Mouse (Mus musculus) yolk sac, embryonic 10.5 days (tissue): ENCODE data around the gene H3f3a.
"Not testable (repeated sequence)": the region's sequence is repeated elsewhere in the genome, so short reads cannot be mapped to it uniquely, and the experiment has no call there.

Experiments used
- DNase-seq: peaks from one replicate; pipeline ENCODE4 v3.0.0-alpha.2; 2017; ENCODE audit warnings: low spot score

The H3f3a gene

DNA sequence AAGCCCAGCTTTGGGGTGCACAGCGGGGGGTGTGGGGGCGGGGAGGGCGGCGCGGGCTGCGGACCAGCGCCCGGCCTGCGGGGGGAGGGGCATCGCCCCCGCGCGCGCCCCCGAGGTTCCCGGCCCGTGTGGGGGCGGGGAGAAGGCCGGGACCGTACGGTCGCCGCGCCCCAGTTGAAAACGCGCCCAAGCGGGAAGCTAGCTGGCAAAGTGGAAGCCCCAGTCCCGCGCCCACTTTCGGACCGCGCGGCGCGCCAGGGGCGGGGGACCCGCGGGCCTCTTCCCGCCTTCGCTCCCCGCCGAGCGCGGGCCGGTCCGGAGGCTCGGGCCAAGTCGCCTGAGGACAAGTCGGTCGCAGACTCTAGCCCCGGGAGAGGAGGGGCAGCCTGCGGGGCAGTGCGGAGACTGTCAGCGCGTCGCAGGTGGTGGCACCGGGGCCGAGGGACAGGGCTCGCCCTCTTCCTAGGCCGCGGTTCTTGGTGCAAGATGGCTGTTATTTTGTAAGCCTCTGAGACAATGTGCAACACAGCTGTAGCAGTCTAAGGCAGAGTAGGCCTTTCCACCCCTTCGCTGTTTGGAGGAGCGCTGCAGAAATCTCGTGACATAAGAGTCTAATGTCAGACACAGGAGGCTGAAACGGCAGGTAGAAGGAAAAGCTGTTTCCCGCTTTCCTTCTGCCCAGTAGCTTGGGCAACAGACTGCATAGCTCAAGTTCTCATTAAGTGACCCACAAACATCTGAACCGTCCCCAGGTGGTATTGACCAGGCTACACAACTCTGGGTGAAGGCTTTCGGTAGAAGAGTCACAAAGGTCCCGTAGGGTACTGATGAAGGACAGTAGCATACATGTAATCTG, at the start of gene H3f3a:
Gene H3f3a, minus strand, starts transcription at position 59 of the 856 bp plus-strand sequence.
- no peak for DNase-seq

DNA sequence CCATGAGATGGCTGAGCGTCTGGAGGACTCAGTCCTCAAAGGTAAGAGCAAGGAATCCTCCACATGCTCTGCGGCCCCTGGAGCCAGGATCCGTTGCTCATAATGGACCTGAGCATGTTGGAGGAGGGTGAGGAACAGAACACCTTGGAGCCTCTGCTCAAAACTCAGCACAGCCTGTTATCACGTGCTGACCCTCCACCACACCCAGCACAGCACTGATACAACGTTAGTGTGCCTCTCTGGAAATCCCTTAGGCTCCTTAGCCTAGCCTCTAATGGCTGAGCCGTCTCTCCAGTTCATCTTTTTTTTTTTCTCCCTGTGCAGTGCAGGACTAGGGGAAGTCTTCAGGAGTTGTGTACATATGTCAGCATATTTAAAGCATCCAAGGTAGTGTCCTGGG, 46.3 kb upstream of the H3f3a start:
- no peak for DNase-seq

DNA sequence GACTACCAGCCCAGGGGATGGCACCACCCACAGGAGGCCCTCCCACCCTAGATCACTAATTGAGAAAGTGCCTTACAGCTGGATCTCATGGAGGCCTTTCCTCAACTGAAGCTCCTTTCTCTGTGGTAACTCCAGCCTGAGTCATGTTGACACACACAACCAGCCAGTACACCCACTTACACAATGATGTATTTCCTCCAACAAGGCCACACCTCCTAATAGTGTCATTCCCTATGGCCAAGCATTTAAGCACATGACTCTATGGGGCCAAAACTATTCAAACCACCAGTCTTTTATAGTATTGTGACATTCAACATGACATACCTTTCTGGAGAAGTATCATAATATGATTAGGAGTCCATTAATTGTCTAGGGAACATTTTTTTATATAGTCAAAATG, 45.0 kb upstream of the H3f3a start:
- no peak for DNase-seq

DNA sequence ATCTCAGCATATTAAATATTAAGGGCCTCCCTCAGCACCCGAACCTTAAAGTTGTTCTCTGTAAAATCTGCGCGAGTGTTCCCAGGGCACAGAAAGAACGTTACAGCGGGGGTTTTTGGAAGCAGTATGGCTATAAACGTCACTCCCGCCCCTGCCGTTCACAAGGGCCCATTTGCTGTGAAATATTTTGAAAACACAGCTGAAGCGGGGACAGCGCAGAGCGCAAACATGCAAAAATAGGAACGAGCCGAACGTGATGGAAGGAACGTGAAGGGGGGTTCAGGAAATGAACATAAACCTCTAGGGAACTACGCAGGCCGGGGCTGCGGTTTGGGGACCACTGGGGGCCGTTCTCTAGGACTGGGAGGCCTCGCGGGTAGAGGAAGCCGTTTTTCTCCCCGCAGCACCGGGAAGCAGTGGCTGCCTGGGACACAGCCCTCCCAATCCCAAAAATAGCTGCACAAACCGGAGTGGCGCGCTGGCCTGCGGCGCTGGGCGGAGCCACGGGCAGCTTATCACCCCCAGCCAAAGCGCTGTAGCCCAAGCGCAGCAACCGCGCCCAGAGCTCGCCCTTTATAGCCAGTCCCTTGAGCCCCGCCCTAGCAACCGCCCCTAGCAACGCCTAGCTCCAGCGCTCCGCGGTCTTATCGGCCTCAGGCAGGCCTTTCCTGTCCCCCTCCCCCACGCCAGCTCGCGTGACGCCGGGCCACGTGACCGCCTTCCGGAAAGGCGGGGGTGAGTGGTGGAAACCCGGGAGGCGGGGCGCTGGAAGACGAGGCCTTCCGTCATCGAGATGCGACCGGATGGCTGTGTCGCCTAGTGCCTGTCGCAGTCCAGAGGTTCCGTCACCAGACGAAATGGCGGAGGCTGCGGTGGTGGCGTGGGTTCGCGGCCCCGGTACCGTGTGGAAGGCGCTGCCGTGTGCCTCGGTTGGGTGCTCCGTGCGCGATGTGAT, 36.9 kb upstream of the H3f3a start, which contains the start of gene Sde2:
Gene Sde2, plus strand, starts transcription at position 812 of the 955 bp plus-strand sequence.
- peak; percentile 100 for DNase-seq

DNA sequence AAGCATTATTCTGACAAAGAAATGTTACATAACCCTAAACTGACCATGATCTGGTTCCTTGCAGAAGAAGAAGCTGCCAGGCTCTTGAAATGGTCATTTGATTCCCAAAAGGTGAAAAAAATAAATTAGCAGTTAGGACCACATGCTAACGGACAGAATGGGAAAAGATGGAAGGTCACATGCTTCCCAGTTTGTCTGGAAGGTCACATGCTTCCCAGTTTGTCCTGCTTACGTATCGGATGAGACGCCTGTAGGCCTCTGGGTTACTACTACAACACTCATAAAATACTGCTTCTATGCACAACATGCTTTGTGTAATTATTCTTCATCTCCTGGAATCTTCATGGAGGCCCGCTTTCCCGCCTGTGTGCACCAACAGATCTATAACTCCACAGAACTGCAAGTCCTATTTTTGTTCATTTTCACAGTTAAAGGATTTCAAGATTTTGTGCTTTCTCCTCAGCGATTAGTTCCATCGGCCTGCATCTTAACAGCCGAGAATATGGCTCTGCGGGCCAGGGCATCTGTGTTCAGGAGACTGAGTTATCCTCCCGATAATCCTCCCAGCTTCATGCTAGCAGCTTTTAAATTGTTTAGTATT, 36.1 kb upstream of the H3f3a start:
- DNase-seq = no peak

DNA sequence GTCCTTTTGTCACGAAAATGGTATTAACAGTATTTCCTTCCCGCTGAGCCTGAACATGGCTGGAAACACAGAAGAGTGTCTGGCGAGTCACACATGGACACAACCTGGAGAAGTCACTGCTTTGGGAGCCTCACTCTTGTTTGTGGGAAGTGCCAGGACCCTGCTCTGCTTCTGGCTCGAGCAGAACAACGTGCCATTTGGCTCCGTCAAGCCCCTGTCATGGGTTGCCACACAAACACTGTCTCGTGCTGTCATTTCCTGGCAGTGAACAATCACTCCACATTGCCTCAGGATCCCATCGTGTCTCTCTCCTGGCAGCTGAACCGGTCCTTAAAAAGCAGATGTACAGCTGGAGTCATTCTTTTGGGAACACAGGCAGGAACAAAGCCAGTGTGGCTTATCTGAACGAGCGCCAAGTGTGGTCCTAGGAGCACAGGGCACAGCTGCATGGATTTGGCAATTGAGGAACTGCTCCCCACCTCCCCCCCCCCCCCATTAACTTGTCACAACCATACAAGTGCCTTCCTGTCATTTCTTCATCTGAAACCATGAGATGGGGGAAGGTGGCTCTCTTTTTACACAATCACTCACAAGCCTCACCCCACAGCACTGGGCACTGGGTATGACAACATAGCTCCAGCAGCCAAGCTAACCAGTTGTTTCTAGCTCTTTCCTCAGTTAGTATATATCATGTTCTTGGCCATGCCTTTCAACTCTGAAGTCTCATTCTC, 34.9 kb upstream of the H3f3a start:
- DNase-seq = peak; percentile 42

DNA sequence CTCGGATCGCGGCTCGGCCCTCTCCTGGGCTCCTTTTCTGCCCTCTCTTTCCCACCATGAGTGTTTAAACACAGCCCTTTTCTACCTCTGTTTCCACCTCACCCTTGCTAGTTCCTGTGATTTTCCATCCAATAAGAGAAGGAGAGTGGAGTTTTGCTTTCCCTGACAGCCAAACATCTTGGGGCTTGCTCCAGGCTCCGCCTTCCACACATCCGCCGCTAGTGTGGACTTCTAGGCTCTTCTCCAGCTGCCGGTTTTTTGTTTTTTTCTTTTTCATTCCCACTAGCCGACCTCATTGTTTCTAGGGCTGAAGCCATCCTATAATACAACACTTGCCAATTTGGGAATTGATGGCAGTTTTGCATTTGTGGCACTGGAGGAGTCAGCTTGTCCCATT, 34.4 kb upstream of the H3f3a start:
- DNase-seq = peak; percentile 74

DNA sequence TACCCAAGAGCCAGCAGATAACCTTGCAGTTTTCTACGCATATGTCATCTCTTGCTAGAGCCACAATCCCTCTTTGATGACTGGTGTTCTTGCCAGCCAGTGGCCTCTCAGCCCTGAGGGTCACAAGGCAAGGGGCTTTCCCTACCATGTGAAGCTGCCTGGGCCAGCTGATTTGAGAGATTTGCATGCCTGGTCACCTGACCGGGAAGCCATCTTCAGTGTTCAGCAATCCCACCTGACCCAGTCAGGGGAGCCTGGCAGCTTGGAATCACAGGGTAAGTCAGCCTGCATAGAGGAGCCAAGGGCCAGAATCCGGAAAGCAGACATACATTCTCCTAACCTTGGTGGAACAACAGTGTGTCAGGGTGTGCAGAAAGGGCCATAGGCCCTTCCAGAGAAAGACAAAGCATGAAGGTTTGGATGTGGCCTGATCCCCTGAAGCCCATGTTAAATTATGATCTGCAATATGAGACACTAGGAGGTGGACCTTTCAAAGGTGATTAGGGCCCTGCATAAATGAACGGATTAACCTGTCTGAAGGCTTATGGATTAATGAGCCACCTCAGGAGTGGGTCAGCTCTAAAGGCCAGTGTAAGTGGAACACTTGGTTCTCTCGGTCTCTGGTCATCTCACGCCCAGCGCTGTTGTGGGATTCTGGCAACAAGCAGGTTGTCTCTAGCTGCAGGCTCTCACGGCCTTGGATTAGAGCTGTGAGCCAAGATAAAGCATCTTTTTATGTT, 28.0 kb upstream of the H3f3a start:
- DNase-seq = no peak

DNA sequence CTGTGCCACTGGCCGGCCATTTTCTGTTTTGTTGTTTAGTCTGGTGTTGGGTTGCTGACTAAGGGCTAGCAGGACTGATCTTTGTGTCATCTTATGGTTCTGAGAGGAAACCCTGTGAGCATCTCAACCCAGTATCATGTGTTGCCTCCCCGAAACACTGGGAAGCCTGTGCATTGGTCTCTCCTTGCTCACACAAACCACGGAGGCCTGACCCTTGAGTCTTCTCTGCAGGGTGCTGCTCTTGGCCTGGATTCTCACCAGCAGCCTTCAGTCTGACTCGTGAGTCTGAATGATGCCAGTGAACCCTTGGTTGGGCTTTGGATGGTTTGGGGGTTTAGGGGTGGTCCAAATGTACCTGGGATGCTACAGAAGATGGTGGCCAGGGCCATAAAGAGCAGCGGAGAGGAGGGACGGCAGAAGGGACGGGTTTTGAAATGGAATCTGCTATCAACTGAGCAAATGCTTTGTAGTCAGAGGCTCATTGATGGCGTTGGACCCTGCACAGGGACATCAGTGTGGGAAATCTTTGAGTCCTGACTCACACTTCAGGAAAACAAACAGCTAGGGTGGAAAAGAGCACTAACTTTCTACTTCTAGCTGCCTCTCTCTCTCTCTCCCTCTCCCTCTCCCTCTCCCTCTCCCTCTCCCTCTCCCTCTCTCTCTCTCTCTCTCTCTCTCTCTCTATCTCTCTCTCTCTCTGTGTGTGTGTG, 25.6 kb upstream of the H3f3a start:
- DNase-seq = no peak

DNA sequence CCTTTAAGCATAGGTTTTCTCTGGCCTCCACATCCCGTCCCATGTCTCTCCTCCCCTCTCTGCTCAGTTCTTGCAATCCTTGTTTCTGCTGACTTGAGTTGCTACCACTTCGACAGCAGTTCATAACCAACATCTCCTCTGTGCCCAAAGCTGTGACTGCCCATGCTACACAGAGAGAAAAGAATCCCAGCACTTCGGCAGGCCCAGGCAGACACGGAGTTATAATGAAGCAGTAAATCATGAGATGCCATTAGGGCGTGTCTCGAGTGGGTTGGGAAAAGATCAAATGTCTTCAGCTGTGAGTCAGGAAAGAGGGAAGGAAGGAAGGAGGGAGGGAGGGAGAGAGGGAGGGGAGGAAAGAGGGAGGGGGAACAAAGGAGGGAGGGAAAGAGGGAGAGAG, 24.3 kb upstream of the H3f3a start:
- no peak for DNase-seq

DNA sequence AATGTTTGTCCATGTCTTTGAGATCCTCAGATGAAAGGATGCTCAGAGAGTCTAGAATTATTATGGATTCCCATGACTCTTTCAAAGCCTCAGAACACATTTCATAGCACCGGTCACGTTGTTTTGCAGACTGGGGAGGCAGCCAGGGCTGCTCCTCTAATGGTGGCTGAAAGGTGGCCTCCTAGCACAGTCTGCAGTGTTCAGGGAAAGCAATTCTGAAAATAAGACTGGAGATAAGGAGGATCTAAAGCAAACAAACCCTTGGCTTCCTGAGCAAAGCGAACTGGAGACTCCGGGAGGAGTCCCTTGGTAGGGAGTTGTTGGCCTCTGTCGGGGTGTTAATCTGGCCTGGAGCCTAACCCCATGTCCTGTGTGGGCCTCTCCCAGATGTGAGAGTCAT, 23.4 kb upstream of the H3f3a start:
- no peak for DNase-seq

DNA sequence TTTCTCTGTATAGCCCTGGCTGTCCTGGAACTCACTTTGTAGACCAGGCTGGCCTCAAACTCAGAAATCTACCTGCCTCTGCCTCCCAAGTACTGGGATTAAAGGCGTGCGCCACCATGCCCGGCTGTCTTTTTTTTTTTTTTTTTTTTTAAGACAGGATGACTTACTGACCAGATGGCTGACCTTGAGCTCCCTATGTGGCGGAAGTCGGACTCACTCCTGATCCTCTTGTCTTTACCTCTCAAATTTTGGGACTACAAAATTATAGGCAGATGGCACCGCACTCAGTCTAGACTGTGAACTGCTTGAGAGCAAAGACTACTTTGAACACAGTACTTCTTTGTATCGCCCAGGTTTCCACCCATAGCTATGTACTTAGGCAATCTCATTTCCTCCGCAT, 22.7 kb upstream of the H3f3a start:
- DNase-seq = not testable (repeated sequence)

DNA sequence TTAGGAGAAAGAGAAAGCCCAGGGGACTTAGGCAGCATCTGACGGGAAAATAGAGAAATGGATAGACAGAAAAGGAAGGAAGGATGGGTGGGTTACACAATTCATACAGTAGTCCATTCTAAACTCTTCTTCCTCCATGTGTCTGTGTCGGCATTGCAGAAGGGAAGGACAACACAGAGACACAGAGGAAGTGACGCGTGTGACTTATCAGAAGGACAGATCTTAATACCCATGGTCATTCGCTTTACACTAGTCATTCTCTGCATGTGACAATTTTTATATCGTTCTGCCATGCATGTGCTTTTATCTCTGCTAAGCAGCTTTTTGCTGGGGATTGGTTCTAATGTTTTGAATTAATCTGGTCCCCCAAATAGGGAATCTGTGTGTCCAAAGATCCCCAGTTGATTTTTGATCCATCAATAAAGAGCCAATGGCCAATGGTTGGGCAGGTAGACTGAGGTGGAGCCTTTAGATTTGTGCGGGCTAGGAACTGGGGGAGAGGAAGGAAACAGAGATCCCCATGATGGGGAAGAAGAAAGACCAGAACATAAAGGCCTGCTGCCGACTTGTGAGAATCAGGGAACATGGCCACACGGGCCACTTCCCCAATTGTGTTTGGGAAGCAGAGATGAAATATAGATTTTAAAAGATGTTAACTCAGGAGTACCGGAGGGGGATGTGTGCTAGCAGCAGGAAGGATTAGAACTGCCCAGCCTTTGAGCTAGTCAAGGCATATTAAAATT, 21.7 kb upstream of the H3f3a start:
- no peak for DNase-seq

DNA sequence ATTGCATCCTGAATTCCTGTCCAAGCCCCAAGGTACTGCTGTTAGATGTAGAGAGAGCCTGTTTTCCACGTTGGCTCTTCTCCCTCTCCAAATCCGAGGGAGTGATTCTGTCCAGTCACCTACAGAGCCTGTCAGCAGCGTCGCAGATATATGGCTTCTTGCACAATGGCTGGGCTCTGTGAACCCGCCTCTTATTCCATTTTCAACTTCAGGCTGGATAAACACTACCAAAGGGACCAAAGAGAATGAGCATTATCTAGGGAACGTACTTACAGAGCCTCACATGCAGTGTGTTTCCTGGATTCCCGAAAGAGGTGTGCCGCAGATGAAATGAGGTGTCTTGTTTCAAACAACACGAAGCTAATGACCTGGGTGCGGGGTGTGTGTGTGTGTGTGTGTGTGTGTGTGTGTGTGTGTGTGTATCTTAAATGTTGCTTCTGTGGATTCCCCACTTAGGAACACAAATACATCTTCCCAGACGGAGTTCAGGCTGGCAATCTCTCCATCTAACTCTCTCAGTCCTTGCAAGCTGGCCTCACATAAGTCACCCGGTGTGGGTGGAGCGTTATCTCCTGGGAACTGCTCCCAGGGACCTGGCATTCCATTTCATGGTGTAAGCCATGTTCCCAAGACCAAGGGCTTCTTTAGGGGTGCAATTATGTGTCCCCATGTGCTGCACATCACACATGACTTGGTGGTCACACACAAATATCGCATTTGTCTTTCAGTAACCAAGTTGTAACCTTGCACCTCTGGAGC, 17.0 kb upstream of the H3f3a start:
- no peak for DNase-seq

DNA sequence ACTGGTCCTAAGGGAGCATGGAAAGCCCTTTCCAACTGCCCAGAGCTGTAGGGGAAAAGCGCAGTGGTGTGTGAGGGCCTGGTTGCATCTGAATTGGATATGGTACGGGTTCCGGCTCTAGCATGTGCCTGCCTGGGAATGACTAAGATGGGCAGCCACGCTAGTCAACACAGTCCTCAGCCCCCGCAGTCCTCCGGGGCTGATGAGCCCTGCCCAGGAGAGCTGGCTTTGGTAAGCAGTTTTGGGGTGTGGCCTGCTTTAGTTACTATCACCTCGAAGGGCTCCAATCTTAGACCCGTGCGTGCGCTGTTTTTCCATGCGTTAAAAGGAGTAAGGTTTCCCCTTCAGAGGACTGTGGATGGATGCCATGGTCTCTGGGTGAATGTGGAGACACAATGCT, 16.4 kb upstream of the H3f3a start:
- no peak for DNase-seq

DNA sequence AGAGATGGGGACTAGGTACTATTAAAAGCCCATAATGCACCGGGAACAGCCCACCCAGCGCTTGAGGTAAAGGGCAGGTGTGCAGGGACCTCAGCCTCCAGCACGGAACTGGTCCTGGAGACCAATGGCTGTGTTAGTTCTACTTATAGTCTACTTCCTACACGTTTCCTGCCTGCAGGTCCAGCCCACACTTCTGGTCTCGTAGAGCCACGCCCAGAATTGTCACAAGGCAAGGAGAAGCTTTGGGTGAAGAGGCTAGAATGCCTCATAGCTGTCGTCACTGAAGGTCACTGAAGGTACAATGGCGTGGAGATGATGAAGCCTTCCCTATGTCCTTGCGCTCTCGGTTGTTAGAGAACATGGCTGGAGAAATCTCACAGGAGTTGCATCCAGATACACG, 16.0 kb upstream of the H3f3a start:
- DNase-seq = no peak

DNA sequence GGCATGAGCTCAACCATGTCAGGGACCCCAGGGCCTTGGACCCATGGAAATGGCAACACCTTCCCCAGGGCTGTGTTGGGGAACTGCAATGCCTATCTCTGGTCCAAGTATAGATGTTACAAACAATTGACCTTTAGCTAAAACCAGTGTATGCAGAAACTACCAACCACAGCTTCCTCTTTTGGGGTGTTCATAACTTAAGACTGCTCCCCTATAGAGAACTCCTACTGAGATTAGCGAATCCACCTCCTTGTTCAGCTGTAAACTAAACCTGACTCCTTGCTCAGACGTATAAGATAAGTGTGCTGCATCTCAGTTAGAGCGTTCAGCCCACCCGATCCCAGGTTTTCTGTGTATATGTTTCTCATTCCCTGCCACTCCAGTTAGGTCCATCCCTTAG, 12.9 kb upstream of the H3f3a start:
- no peak for DNase-seq

DNA sequence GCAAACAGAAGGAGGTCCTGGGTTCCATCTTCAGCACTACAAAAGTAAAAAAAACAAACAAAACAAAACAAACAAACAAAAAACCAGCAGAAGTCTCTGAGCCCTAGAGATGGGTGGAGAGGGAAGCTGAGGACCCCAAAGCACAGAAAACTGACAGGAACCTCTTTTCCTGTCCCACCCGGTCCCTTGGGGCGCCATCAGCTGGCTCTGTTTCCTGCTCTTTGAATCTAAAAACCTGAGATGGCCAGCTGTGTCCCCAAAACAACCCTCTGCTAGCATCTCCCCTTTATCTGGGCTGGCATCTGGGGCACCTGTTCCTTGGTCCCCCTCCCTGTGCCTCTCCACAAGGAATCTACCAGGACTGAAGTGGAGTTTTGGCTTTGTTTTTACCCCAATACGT, 11.0 kb upstream of the H3f3a start:
- DNase-seq = no peak

DNA sequence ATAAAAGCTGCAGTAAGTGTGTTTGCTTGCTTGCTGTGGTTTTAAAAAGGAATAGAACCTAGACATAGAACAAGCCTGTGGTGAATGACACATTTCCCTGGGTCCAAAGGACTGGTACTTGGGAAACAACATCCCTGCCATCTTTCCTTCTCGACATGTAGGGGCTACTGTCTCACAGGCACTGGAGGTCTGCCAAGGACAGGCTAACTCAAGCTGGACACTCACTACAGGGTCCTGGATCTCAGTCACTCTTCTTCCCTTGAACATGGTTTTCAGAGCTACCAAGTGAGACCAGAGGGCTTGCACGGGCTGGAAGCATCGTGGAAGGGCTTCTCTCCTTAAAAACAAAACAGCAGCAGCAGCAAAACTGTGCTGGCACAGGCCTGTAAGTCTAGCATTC, 10.0 kb upstream of the H3f3a start:
- no peak for DNase-seq
